Mouse (Mus musculus) testis, adult 2 months (tissue): ENCODE measurements around the gene Clec16a. TPM values are rescaled to one million over a fixed set of nuclear protein-coding genes. Genes with fewer than 3 reads are reported as not detected.
A peak's percentile ranks its signal among the peaks of the same experiment; 100 is the strongest.

Source experiments
- H3K27ac ChIP-seq: fragments of 200-500 bp; 2 replicates; pipeline ENCODE4 v1.5.1; 2012; ENCODE audit warnings: low read depth, low read length; ENCODE audit not compliant: control insufficient read depth, insufficient read depth
- H3K27me3 ChIP-seq: fragments of 200-500 bp; 2 replicates; pipeline ENCODE4 v1.6.1; 2012; ENCODE audit warnings: mild to moderate bottlenecking, low read length, moderate library complexity; ENCODE audit not compliant: control insufficient read depth, insufficient read depth
- H3K36me3 ChIP-seq: fragments of 200-500 bp; 2 replicates; pipeline ENCODE4 v1.6.1; 2012; ENCODE audit warnings: mild to moderate bottlenecking, low read length; ENCODE audit not compliant: control insufficient read depth, insufficient read depth
- H3K4me1 ChIP-seq: fragments of 200-500 bp; 2 replicates; pipeline ENCODE4 v1.6.1; 2012; ENCODE audit warnings: low read length; ENCODE audit not compliant: control insufficient read depth, insufficient read depth
- H3K4me3 ChIP-seq: fragments of 200-500 bp; 2 replicates; pipeline ENCODE4 v1.5.1; 2012; ENCODE audit warnings: low read depth, mild to moderate bottlenecking, low read length, moderate library complexity, mixed read lengths; ENCODE audit not compliant: control insufficient read depth
- CTCF ChIP-seq: fragments of 200-500 bp; IDR thresholded peaks from 2 replicates; pipeline ENCODE4 v1.5.1; 2012; ENCODE audit warnings: low read depth, mild to moderate bottlenecking, inconsistent platforms, low read length, moderate library complexity; ENCODE audit not compliant: control insufficient read depth, insufficient read depth, insufficient replicate concordance
- POLR2A ChIP-seq: fragments of 200-500 bp; IDR thresholded peaks from 2 replicates; pipeline ENCODE4 v1.6.1; 2012; ENCODE audit warnings: low read depth, mild to moderate bottlenecking, inconsistent platforms, low read length, moderate library complexity; ENCODE audit not compliant: control insufficient read depth
- polyA plus RNA-seq: library from polyadenylated mRNA; depleted of rRNA; stranded (reverse); fragments of >200 nt; gene quantifications from 2 replicates; pipeline ENCODE4 v1.2.3, GENCODE M21; 2012

Gene Clec16a
- polyA plus RNA-seq, 1 experiment: 30.8 TPM

DNA sequence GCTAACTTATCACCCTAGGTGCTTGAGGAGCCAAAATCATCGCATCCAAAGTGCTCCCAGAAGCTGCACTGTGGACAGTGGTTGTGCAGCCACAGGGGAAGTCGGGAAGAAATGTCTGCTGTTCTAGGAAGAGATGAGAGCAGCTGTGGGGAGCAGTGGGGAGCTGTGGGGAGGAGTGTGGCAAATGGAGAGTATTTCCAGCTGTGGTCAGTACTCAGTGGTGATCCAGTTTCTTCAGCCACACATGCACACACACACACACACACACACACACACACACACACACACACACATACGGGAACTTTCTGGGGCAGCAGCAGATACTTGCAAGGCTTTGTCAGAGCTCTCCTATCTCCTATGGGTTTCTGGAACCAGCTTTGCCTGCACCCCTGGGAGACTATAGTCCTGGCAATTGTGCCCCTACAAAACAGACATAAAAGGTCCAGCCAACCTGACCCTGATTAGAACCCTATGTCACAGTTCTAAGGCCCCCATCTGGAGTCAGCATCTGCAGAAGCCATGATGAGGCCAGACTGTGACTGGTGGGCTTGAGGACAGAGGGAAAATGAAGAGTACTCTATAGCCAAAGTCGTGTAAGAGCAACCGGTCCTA is 217.5 kb downstream of the Clec16a start:
- TF ChIP-seq POLR2A: no peak
- no peak overlapping the region for H3K27ac ChIP-seq
- peak overlapping the region; percentile 74 for H3K4me3 ChIP-seq
- H3K27me3 ChIP-seq: no peaks in the 10 kb centered on the region
- H3K4me1 ChIP-seq: peaks cover 5% of the 10 kb centered on the region
- H3K36me3 ChIP-seq: no peaks in the 10 kb centered on the region

- peak overlapping the region; percentile 71 for H3K4me3 ChIP-seq
- no peaks in the 10 kb centered on the region for H3K27me3 ChIP-seq
- H3K27ac ChIP-seq: no peak overlapping the region
- TF ChIP-seq POLR2A (no peak), CTCF (no peak)
- H3K36me3 ChIP-seq: no peaks in the 10 kb centered on the region
- peaks cover 5% of the 10 kb centered on the region for H3K4me1 ChIP-seq
These were observed 218.6 kb downstream of the Clec16a start for GRCm38 (mm10) chr16:10763540-10764264.

DNA sequence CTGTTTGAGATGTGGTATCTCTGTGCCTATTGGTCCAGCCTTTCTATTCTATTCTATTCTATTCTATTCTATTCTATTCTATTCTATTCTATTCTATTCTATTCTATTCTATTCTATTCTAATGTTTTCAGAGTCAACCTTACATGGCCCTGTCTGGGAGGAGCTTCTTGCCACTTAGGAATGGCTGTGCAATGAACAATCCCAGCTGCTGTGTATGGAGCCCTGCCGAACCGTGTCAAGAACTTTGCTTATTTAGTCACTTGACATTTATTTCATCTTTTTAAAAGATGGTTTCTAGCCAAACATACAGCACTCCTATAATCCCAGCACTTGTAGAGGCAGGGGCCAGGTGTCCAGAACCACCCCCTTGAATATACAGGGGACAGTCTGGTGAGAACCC is 219.2 kb downstream of the Clec16a start:
- Histone ChIP-seq H3K4me1 (peaks cover 5% of the 10 kb centered on the region), H3K4me3 (no peak overlapping the region), H3K36me3 (no peaks in the 10 kb centered on the region), H3K27me3 (no peaks in the 10 kb centered on the region), H3K27ac (no peak overlapping the region)
- TF ChIP-seq POLR2A (no peak), CTCF (no peak)

DNA sequence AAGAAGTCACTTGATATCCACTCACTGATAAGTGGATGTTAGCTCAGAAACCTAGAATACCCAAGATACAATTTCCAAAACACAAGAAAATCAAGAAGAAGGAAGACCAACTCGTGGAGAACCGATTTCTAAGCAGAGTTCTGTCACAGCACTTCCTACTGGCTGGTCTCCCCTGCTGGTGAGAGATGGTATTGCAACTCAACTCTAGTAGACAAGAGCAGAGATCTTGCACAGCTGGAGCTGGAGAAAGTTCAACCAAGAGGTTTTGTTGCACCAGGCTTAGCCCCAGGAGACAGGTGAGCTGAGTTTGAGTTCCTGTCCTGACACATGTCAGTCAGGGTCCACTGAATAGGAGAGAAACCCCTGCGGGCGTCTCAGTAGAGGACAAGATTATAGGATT is 222.0 kb downstream of the Clec16a start:
- H3K36me3 ChIP-seq: no peaks in the 10 kb centered on the region
- H3K4me1 ChIP-seq: no peaks in the 10 kb centered on the region; the same call in none of the 2 replicates
- H3K27ac ChIP-seq: no peak overlapping the region
- TF ChIP-seq CTCF (peak; percentile 21; the same call in 1 of the 2 replicates), POLR2A (no peak)
- no peaks in the 10 kb centered on the region for H3K27me3 ChIP-seq
- no peak overlapping the region for H3K4me3 ChIP-seq

DNA sequence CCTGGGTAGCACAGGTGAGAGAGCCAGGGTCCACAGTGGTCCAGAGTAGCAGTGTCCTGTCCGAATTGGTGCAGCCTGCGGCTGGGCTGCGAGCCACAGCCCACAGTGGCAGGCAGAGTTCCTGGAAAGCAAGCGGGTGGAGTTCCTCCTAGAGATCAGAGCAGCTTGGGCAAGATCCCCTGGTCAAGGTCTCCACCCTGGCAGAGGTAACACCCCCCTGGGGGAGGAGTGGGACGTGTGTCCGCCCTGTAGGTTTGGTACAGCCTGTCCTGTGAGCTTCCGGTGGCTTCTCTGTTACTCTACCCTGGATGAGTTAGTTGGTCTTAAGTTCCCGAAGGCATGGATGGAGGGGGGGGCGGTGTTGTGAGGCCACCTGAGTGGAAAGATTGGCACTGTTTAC is 223.7 kb downstream of the Clec16a start:
- H3K27me3 ChIP-seq: no peaks in the 10 kb centered on the region
- TF ChIP-seq CTCF: no peak
- H3K36me3 ChIP-seq: no peaks in the 10 kb centered on the region
- no peak overlapping the region for H3K27ac ChIP-seq
- H3K4me3 ChIP-seq: no peak overlapping the region
- no peaks in the 10 kb centered on the region; the same call in 1 of the 2 replicates for H3K4me1 ChIP-seq

DNA sequence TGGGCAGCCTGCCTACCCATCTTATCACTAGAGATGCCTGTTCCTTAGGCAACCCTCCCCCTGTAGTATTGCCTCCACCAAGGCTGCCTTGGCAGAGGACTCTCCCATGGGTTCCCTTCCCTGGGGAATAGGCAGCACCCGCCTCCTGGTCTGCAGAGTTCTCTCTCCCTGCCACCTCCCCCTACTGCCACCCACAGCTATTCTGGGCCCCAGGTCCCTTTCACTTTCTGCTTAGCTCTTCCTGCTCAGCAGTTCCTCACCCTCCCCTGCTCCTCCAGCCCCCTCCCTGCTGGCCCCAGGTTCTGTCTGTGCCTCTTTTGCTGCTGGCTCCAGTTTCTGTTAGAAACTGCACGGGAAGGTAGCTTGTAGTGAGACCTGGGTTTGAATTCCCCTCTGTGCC is 224.5 kb downstream of the Clec16a start:
- no peaks in the 10 kb centered on the region for H3K4me1 ChIP-seq
- H3K4me3 ChIP-seq: no peak overlapping the region
- no peak for TF ChIP-seq CTCF
- no peak for TF ChIP-seq POLR2A
- H3K36me3 ChIP-seq: no peaks in the 10 kb centered on the region
- no peak overlapping the region for H3K27ac ChIP-seq
- no peaks in the 10 kb centered on the region for H3K27me3 ChIP-seq

- TF ChIP-seq POLR2A: no peak
- no peak for TF ChIP-seq CTCF
- H3K27me3 ChIP-seq: no peaks in the 10 kb centered on the region
- H3K27ac ChIP-seq: no peak overlapping the region
- H3K4me1 ChIP-seq: no peaks in the 10 kb centered on the region
- H3K4me3 ChIP-seq: no peak overlapping the region
- no peaks in the 10 kb centered on the region for H3K36me3 ChIP-seq
These were observed 225.6 kb downstream of the Clec16a start for GRCm38 (mm10) chr16:10770531-10771325.
